Mouse (Mus musculus) layer of hippocampus, postnatal 14 days (tissue): ENCODE results near the gene Il4ra. TPM values are rescaled to one million over a fixed set of nuclear protein-coding genes. Genes with fewer than 3 reads are reported as not detected.

Experiments
- DNase-seq, 2 experiments: peaks; one replicate each; pipeline ENCODE4 v3.0.0; 2021 to 2022; ENCODE audit warnings: low spot score in 2 of 2, mixed read lengths in 1 of 2
- total RNA-seq, 2 experiments: library from RNA; stranded (reverse); gene quantifications; 2 replicates each; pipeline ENCODE4 v1.2.3; 2021

Gene Il4ra
- total RNA-seq, 2 experiments from 2014 or later = 4.6 to 5.1 TPM

GRCm38 (mm10) chr7:125546727-125547126, 5.2 kb upstream of the Il4ra start:
- DNase-seq = no peak

GRCm38 (mm10) chr7:125549916-125550315, 2.0 kb upstream of the Il4ra start:
- no peak for DNase-seq

- DNase-seq = no peak
Measured at GRCm38 (mm10) chr7:125550881-125551381, 989 bp upstream of the Il4ra start.

- no peak for DNase-seq
Measured at GRCm38 (mm10) chr7:125552851-125553555, 1.1 kb downstream of the Il4ra start.

GRCm38 (mm10) chr7:125553653-125554428, 1.9 kb downstream of the Il4ra start:
- DNase-seq = no peak

- no peak for DNase-seq
Measured at GRCm38 (mm10) chr7:125554456-125555114, 2.7 kb downstream of the Il4ra start.

GRCm38 (mm10) chr7:125555351-125555872, 3.5 kb downstream of the Il4ra start:
- DNase-seq = no peak

- DNase-seq = no peak
Measured at GRCm38 (mm10) chr7:125556096-125556495, 4.2 kb downstream of the Il4ra start.

GRCm38 (mm10) chr7:125556865-125557264, 4.9 kb downstream of the Il4ra start:
- no peak for DNase-seq

- no peak for DNase-seq
Measured at GRCm38 (mm10) chr7:125558401-125558945, 6.6 kb downstream of the Il4ra start.

- no peak for DNase-seq
Measured at GRCm38 (mm10) chr7:125558997-125559396, 7.1 kb downstream of the Il4ra start.

GRCm38 (mm10) chr7:125559537-125559936, 7.6 kb downstream of the Il4ra start:
- no peak for DNase-seq

GRCm38 (mm10) chr7:125560146-125560785, 8.3 kb downstream of the Il4ra start:
- DNase-seq = peak in 1 of 2 experiments; percentile 29

- peak; percentile 43 to 54 for DNase-seq
Measured at GRCm38 (mm10) chr7:125561085-125561690, 9.3 kb downstream of the Il4ra start.

- DNase-seq = no peak
Measured at GRCm38 (mm10) chr7:125562413-125562812, 10.5 kb downstream of the Il4ra start.

- DNase-seq = no peak
Measured at GRCm38 (mm10) chr7:125563093-125563492, 11.2 kb downstream of the Il4ra start.

- no peak for DNase-seq
Measured at GRCm38 (mm10) chr7:125564316-125565024, 12.6 kb downstream of the Il4ra start.

- no peak for DNase-seq
Measured at GRCm38 (mm10) chr7:125565516-125566285, 13.8 kb downstream of the Il4ra start.

- DNase-seq = no peak
Measured at GRCm38 (mm10) chr7:125566420-125566819, 14.5 kb downstream of the Il4ra start.
